Mouse (Mus musculus): ENCODE results near the gene Alkbh4.

GRCm38 (mm10) chr5:136183766-136184165, 47.8 kb downstream of the Alkbh4 start:
- TF ChIP-seq MYOD1 (IDR thresholded peaks at IDR 0.05; ENCODE audit: control insufficient read depth in 1 of 3, insufficient read length in 2 of 3, low read depth in 2 of 3) (no peak), TCF12 (IDR thresholded peaks at IDR 0.05; ENCODE audit: insufficient read depth, poor library complexity, severe bottlenecking) (no peak), POLR2A (IDR thresholded peaks at IDR 0.05; ENCODE audit: insufficient read length, low read depth) (no peak), USF1 (IDR thresholded peaks at IDR 0.05; ENCODE audit: low read depth) (no peak), E2F4 (IDR thresholded peaks at IDR 0.05; ENCODE audit: insufficient read depth) (no peak), MAX (IDR thresholded peaks at IDR 0.05; ENCODE audit: low read depth) (no peak), MYOG (IDR thresholded peaks at IDR 0.05; ENCODE audit: control insufficient read depth in 1 of 3, insufficient read depth in 1 of 3, insufficient read length in 2 of 3, low read depth in 2 of 3) (no peak), TCF3 (IDR thresholded peaks at IDR 0.05; ENCODE audit: insufficient read length, low read depth) (no peak), POLR2AphosphoS2 (IDR thresholded peaks at IDR 0.05; ENCODE audit: insufficient read length, low read depth) (no peak), CEBPB (IDR thresholded peaks at IDR 0.05; ENCODE audit: insufficient read depth, poor library complexity, severe bottlenecking) (no peak), SRF (IDR thresholded peaks at IDR 0.05; ENCODE audit: control insufficient read depth, insufficient read length, low read depth) (no peak)

All from myocyte (in vitro differentiated cells).